Mouse (Mus musculus) bone marrow macrophage, adult 2 months (primary cell): ENCODE results near the gene Mettl24.

ENCODE experiments used
- CTCF ChIP-seq: IDR thresholded peaks from 2 replicates; pipeline ENCODE4 v1.5.1; 2012; ENCODE audit warnings: low read depth, mild to moderate bottlenecking, low read length, moderate library complexity
- POLR2A ChIP-seq: IDR thresholded peaks from 2 replicates; pipeline ENCODE4 v1.6.1; 2012; ENCODE audit warnings: mild to moderate bottlenecking, low read depth, low read length, borderline replicate concordance

GRCm38 (mm10) chr10:40719062-40719461 is 36.0 kb downstream of the Mettl24 start:
- TF ChIP-seq CTCF: no peak
- TF ChIP-seq POLR2A: no peak
